Mouse (Mus musculus) leukemia stem cell, adult 10-12 weeks (primary cell): Measurements from ENCODE around the gene Snrk. TPM values are rescaled to one million over a fixed set of nuclear protein-coding genes. Genes with fewer than 3 reads are reported as not detected.

Experiments used
- polyA plus RNA-seq: library from polyadenylated mRNA; stranded (reverse); fragments of >175 nt; gene quantifications from 2 replicates; pipeline ENCODE4 v1.2.3, GENCODE M21; 2012; ENCODE audit warnings: low replicate concordance

Gene Snrk
- polyA plus RNA-seq: 8.8 and 11.7 TPM in 2 replicates

GRCm38 (mm10) chr9:122117112-122117616, at the start of gene Snrk:
Gene Snrk (plus strand): TSS chr9:122117266.

Other genes with a start within 250 kb of the Snrk start
- gene Ackr2, start 218.9 kb upstream of the Snrk start, polyA plus RNA-seq: 0.14 and 0.76 TPM in 2 replicates
- 0.26 TPM in 1 of 2 replicates, not detected in the other for gene Cyp8b1, start 201.0 kb upstream of the Snrk start, polyA plus RNA-seq
- gene Fam198a, start 166.3 kb upstream of the Snrk start, polyA plus RNA-seq: 0.24 TPM in 1 of 2 replicates, not detected in the other
- 1.3 and 1.7 TPM in 2 replicates for gene Pomgnt2, start 120.2 kb upstream of the Snrk start, polyA plus RNA-seq
- gene Ano10, start 177.2 kb downstream of the Snrk start, polyA plus RNA-seq: 0.51 and 1.0 TPM in 2 replicates
- gene Abhd5, start 234.3 kb downstream of the Snrk start, polyA plus RNA-seq: 6.1 and 10.3 TPM in 2 replicates